Mouse (Mus musculus): ENCODE data around the gene Pnkp. TPM values are rescaled to one million over a fixed set of nuclear protein-coding genes. Genes with fewer than 3 reads are reported as not detected.

Pnkp gene
- polyA plus RNA-seq (2012; rRNA removed): 42.3 and 44.9 TPM in 2 replicates

- DNase-seq (ENCODE audit: extremely low spot score in 1 of 2, low spot score in 1 of 2): peak; percentile 93 to 96
Measured at GRCm38 (mm10) chr7:44857042-44857552, at the start of gene Pnkp. Pnkp (plus strand) TSS chr7:44857139.

GRCm38 (mm10) chr7:44808927-44809326, 48.0 kb upstream of the Pnkp start:
- no peak for DNase-seq (ENCODE audit: extremely low spot score in 1 of 2, low spot score in 1 of 2)

GRCm38 (mm10) chr7:44809466-44809865, 47.5 kb upstream of the Pnkp start:
- no peak for DNase-seq (ENCODE audit: extremely low spot score in 1 of 2, low spot score in 1 of 2)

- no peak for DNase-seq (ENCODE audit: extremely low spot score in 1 of 2, low spot score in 1 of 2)
Measured at GRCm38 (mm10) chr7:44810365-44810764, 46.6 kb upstream of the Pnkp start.

GRCm38 (mm10) chr7:44810819-44811557, 46.0 kb upstream of the Pnkp start:
- no peak for DNase-seq (ENCODE audit: extremely low spot score in 1 of 2, low spot score in 1 of 2)

- DNase-seq (ENCODE audit: extremely low spot score in 1 of 2, low spot score in 1 of 2): no peak
Measured at GRCm38 (mm10) chr7:44812651-44813325, 44.2 kb upstream of the Pnkp start.

- DNase-seq (ENCODE audit: extremely low spot score in 1 of 2, low spot score in 1 of 2): no peak
Measured at GRCm38 (mm10) chr7:44813985-44814384, 43.0 kb upstream of the Pnkp start.

- no peak for DNase-seq (ENCODE audit: extremely low spot score in 1 of 2, low spot score in 1 of 2)
Measured at GRCm38 (mm10) chr7:44814423-44814822, 42.5 kb upstream of the Pnkp start.

GRCm38 (mm10) chr7:44814952-44815553, 41.9 kb upstream of the Pnkp start:
- DNase-seq (ENCODE audit: extremely low spot score in 1 of 2, low spot score in 1 of 2): no peak

GRCm38 (mm10) chr7:44815721-44816469, 41.0 kb upstream of the Pnkp start, which contains the start of the genes Nup62 and Il4i1:
Nup62 (plus strand) TSS chr7:44816088.
Il4i1 (plus strand) TSS chr7:44816387.
- DNase-seq (ENCODE audit: extremely low spot score in 1 of 2, low spot score in 1 of 2): peak; percentile 97 to 99

- peak in 1 of 2 experiments; percentile 48 for DNase-seq (ENCODE audit: extremely low spot score in 1 of 2, low spot score in 1 of 2)
Measured at GRCm38 (mm10) chr7:44816470-44817021, 40.4 kb upstream of the Pnkp start, which contains the start of gene Atf5. Atf5 (minus strand) TSS chr7:44816658.

GRCm38 (mm10) chr7:44817441-44817840, 39.5 kb upstream of the Pnkp start:
- no peak for DNase-seq (ENCODE audit: extremely low spot score in 1 of 2, low spot score in 1 of 2)

GRCm38 (mm10) chr7:44818164-44818563, 38.8 kb upstream of the Pnkp start:
- DNase-seq (ENCODE audit: extremely low spot score in 1 of 2, low spot score in 1 of 2): peak in 1 of 2 experiments; percentile 45

GRCm38 (mm10) chr7:44818751-44819235, 38.1 kb upstream of the Pnkp start:
- DNase-seq (ENCODE audit: extremely low spot score in 1 of 2, low spot score in 1 of 2): no peak

- no peak for DNase-seq (ENCODE audit: extremely low spot score in 1 of 2, low spot score in 1 of 2)
Measured at GRCm38 (mm10) chr7:44819391-44819790, 37.5 kb upstream of the Pnkp start.

- no peak for DNase-seq (ENCODE audit: extremely low spot score in 1 of 2, low spot score in 1 of 2)
Measured at GRCm38 (mm10) chr7:44819863-44820262, 37.1 kb upstream of the Pnkp start.

GRCm38 (mm10) chr7:44820525-44820924, 36.4 kb upstream of the Pnkp start:
- no peak for DNase-seq (ENCODE audit: extremely low spot score in 1 of 2, low spot score in 1 of 2)

GRCm38 (mm10) chr7:44821666-44822448, 35.1 kb upstream of the Pnkp start:
- peak in 1 of 2 experiments; percentile 0 for DNase-seq (ENCODE audit: extremely low spot score in 1 of 2, low spot score in 1 of 2)

GRCm38 (mm10) chr7:44823409-44823808, 33.5 kb upstream of the Pnkp start:
- DNase-seq (ENCODE audit: extremely low spot score in 1 of 2, low spot score in 1 of 2): peak in 1 of 2 experiments; percentile 2
